Mouse (Mus musculus) thymus, adult 2 months (tissue): Measurements from ENCODE around the gene Tspan10.

Experiments
- CTCF ChIP-seq: fragments of 200-500 bp; IDR thresholded peaks from 2 replicates; pipeline ENCODE4 v1.5.1; 2012; ENCODE audit warnings: mild to moderate bottlenecking, control low read depth, low read length, moderate library complexity, borderline replicate concordance; ENCODE audit not compliant: control insufficient read depth, poor library complexity, insufficient read depth; ENCODE audit errors: extremely low read depth
- POLR2A ChIP-seq: fragments of 200-500 bp; IDR thresholded peaks from 2 replicates; pipeline ENCODE4 v1.6.1; 2012; ENCODE audit warnings: mild to moderate bottlenecking, low read length, control low read depth, moderate library complexity; ENCODE audit not compliant: control insufficient read depth, poor library complexity, insufficient read depth; ENCODE audit errors: extremely low read depth

GRCm38 (mm10) chr11:120455413-120455812 lies 13.0 kb downstream of the Tspan10 start:
- no peak for TF ChIP-seq POLR2A
- TF ChIP-seq CTCF, result no peak
